Mouse (Mus musculus): ENCODE measurements at regions not wholly inside any gene's neighbourhood (a gene's known extent, or its start where the extent isn't known, plus 50 kb on each side); places are given as distances from the start of the nearest gene placed in this dataset.

GRCm38 (mm10) chr11:91461946-91462345 is 115.4 kb downstream of the Kif2b start:
- TF ChIP-seq POLR2A (IDR thresholded peaks at IDR 0.05; ENCODE audit: low read depth, low read length) (no peak), CTCF (conservative IDR thresholded peaks at IDR 0.05 in 1 of 2, IDR thresholded peaks at IDR 0.05 in 1 of 2; ENCODE audit: low read depth in 2 of 2, low read length in 2 of 2) (no peak), MYC (IDR thresholded peaks at IDR 0.05; ENCODE audit: low read depth, low read length) (no peak), ZC3H11A (IDR thresholded peaks at IDR 0.05; ENCODE audit: low read depth, low read length) (no peak), RCOR1 (conservative IDR thresholded peaks at IDR 0.05; ENCODE audit: low read depth, low read length) (no peak)

All from CH12.LX (cell line).